Mouse (Mus musculus) ES-E14 (cell line): ENCODE data around the gene Nmt1.

Experiments
- HCFC1 ChIP-seq: IDR thresholded peaks from 2 replicates; pipeline ENCODE4 v1.6.1; 2012; ENCODE audit warnings: low read length, inconsistent platforms, borderline replicate concordance; ENCODE audit not compliant: insufficient read depth
- ZNF384 ChIP-seq: IDR thresholded peaks from 2 replicates; pipeline ENCODE4 v1.6.1; 2012; ENCODE audit warnings: low read depth, low read length, inconsistent platforms

GRCm38 (mm10) chr11:103096979-103097894 is 69.2 kb downstream of the Nmt1 start:
- TF ChIP-seq ZNF384 (peak; percentile 70), HCFC1 (no peak)
